Mouse (Mus musculus) heart, adult 11 months (tissue): ENCODE results near the gene Agbl4.
A peak's percentile ranks its signal among the peaks of the same experiment; 100 is the strongest.

ENCODE experiments used
- DNase-seq: peaks from one replicate; pipeline ENCODE4 v3.0.0; 2022

Gene Agbl4

GRCm38 (mm10) chr4:111403243-111403642 lies 1005.8 kb downstream of the Agbl4 start:
- DNase-seq = no peak

GRCm38 (mm10) chr4:111410731-111411130 lies 1013.3 kb downstream of the Agbl4 start:
- no peak for DNase-seq

DNA sequence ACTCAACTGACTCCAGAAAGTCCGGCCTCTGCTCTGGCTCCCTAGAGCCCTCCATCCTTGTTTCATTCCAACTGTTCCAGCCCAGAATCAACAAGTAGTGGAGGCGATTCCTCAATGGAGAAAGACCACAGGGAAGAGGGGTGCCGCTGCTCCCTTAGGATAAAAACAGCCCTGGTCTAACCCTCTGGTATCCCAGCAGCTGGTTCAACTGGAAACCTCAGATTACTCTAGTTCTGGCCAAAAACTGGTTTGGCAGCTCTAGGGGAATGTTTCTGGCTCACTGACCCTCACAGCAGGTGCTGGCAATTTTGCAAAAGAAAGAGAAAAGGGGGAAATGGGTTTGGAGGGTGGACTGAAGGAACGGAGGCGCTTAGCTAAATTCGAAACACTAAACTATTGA lies 1016.9 kb downstream of the Agbl4 start:
- peak; percentile 94 for DNase-seq

DNA sequence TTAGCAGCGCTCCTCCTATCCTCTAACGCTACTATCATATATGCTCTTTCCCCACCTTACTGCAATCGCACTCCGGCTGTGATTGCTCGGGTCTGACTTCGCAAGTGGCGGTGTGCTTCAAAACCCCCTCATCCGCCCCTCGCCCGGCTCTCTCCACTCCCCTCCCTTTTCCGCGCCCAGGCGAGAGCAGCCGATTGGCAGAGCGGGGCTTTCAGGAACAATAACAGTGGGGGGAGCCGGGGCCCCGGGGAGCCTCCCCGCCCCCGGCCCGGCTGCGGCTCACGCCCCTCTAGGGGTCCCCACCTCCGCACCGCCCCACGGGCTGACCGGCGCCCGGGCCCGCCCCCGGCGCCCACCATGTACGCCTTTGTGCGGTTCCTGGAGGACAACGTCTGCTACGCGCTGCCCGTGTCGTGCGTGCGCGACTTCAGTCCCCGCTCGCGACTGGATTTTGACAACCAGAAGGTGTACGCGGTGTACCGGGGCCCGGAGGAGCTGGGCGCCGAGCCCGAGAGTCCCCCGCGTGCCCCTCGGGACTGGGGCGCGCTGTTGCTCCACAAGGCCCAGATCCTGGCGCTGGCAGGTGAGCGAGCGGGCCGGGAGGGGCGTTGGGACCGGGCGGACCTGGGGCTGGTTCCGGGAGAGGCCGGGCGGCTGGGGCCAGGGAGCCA lies 1017.5 kb downstream of the Agbl4 start, which contains the start of gene Bend5:
Gene Bend5 (plus strand): TSS at position 189 of the 671 bp plus-strand sequence.
- DNase-seq = peak; percentile 98

DNA sequence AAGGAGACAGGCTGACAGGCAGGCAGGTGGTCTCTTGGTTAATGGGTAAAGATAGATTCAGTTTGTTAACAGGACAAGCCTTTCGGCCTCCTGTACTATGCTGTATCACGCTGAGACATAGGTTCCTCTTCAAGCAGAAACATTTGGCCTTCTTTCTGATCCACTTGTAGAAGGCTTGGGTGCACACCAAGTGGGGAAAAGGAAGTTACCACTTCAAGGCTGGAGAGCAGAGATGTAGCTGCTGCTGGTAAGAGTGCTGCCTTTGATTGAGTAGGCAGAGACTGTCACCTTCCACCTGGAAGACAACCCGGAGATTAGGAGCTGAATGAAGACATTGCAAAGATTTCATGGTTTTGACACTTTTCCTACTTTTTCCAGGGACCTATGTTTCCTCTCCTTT lies 1018.7 kb downstream of the Agbl4 start:
- peak; percentile 64 for DNase-seq

- DNase-seq = peak; percentile 76
These were observed 1019.1 kb downstream of the Agbl4 start for GRCm38 (mm10) chr4:111416551-111416950.

- peak; percentile 60 for DNase-seq
These were observed 1020.3 kb downstream of the Agbl4 start for GRCm38 (mm10) chr4:111417716-111418115.

DNA sequence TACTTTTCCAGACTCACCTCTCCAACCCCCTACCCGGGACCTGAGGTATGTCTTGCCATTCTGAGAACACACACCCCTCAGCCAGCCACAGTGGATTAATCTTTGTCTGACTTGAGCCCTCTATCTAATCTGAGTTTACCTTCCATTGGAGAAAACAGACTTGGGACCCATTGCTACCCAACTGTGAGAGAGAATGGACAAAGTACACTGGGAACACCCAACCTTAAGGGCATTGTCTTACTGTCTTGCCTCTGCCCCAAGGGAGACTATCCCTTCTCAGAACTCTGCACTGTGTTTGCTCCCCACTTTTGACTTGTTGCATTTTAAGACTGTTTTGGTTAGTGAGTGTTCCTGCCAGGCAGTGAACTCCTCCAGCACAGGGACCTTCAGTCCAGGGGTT lies 1022.0 kb downstream of the Agbl4 start:
- DNase-seq = peak; percentile 73

DNA sequence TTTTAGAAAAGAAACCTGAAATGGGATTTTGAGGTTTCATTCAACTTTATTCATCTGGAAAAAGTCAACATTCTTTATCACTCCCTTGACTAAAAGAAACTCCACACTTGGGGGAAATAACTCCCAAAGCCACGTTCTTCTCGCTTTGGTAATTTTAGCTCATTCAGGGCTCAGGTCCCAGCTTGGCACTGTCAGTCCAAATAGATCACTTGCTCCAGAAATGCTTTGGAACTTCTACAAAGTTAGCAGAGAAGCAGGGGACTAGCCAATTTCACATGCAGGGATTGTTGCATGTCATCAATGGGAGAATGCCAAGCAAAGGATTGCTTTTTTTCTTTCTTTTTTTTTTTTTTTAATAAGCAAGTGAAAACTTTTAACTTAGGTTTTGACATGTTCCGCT lies 1022.6 kb downstream of the Agbl4 start:
- peak; percentile 93 for DNase-seq

DNA sequence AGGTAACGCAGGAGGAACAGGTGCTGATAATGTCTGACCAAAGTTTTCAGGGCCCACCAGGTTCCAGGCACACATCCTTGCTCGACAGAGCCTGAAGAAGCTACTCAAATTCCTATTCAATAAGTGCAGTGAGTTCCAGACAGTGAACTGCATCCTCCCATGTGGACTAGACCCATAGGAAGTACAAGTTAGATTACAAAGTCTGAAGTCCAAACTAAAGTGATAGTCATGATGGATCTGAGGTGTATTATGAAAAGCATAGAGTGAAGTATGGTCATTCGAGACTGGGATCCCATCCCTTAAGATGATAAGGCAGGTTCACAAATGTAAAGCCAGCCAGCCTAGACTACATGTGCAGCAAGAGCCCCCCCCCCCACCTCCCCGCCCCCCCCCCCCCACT lies 1023.5 kb downstream of the Agbl4 start:
- DNase-seq = peak; percentile 16

GRCm38 (mm10) chr4:111421785-111422184 lies 1024.3 kb downstream of the Agbl4 start:
- DNase-seq = peak; percentile 54

DNA sequence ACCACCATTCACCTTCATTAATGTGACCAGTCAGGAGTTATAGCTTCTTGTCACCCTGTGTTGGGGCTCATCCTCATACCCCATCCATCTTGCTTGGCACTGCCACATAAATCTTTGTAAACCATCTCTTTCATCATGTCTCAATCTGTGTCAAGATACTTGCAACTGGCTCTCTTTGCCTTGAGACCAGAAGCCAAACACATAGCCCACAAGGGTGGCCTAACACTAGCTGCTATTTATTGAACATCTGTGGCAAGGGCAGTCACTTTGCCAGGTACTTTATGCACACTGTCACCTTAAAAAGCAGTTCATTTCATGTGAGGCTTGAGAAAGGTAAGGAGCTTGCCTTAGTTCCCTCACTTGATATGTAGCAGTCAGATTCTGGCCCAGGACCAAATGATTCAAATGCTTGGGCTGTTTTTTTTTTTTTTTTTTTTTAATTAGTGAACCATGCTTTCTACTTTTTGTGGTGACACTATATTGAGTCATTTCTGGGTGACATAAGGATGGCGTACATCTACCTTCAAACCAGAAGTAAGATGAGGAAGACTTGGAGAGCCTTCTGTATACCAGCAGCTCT lies 1027.0 kb downstream of the Agbl4 start:
- peak; percentile 51 for DNase-seq

GRCm38 (mm10) chr4:111425170-111425569 lies 1027.7 kb downstream of the Agbl4 start:
- DNase-seq = peak; percentile 88

DNA sequence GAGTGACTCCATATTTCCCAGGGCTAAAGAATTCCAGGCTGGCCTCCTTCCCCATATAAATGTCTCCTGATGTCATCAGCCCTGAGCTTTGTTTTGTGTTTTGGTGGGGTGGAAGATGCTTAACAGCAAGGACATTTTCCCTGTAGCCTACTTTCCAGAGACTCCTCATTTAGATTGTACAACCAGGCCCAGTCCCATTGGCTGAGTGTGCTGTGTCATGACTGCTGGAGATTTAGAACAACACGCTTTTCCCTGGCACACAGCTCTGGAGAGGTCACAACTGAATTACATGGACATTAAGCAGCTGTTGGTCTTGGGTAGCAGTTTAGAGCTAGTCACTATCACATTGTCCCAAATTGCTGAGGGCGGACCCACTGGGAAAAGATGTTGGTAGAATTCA lies 1033.7 kb downstream of the Agbl4 start:
- DNase-seq = peak; percentile 97

DNA sequence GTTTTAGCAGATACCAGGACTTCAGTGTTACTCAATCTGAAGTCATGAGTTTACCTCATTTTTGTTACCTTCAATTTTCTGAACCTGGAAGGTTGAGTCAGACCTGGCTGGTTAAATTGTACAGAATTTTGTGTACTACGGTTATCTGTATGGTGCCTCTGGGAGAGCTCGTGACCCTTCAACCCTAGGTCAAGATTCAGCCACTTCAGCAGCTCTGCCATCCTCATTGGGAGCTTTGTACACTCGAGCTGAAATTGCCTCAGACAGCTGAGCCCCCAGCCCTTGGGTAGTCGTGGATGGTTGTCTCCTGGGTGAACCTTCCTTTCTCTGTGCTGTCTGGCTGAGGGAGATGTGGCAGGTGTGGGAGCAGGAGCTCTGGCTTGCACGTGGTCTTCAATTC lies 1034.6 kb downstream of the Agbl4 start:
- peak; percentile 78 for DNase-seq

- DNase-seq = no peak
These were observed 1035.0 kb downstream of the Agbl4 start for GRCm38 (mm10) chr4:111432417-111432816.

- no peak for DNase-seq
These were observed 1044.2 kb downstream of the Agbl4 start for GRCm38 (mm10) chr4:111441709-111442108.

DNA sequence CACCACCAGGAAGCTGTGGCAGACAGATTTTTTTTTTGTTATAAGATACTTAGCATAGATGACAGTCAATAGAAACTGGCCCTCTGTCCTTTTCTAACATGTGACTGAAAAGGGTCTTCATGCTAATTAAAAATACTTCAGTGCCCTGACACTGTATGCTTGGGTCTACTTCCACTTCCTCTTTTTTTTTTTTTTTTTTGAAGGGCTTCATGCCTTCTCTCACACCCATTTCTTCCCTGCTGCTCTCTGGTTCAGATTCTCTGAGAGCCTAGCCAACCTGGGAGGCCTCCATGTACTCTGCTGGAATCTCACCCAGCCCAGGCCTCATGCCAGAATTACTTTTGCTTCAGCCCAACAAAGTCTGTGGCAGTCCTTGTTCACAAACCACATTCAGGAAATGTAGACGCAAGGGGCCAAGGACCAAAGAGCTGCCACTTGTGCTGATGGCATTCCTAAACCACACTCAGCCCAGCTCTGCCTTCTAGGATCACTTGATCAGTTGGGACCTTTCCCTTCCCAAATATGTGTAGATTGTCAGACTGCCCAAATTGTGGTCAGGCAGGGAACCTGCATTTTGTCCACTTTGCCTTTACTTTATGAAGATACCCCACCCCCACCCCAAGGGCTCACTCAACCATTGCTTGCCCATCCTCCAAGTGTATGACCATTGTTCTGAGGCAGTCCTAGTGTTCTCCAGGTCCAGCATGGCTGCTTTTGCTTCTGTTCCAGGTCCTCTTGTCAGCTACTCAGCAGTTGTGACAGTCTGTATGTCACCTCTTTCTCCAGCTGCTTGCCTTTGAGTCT lies 1045.2 kb downstream of the Agbl4 start:
- DNase-seq = peak; percentile 94

DNA sequence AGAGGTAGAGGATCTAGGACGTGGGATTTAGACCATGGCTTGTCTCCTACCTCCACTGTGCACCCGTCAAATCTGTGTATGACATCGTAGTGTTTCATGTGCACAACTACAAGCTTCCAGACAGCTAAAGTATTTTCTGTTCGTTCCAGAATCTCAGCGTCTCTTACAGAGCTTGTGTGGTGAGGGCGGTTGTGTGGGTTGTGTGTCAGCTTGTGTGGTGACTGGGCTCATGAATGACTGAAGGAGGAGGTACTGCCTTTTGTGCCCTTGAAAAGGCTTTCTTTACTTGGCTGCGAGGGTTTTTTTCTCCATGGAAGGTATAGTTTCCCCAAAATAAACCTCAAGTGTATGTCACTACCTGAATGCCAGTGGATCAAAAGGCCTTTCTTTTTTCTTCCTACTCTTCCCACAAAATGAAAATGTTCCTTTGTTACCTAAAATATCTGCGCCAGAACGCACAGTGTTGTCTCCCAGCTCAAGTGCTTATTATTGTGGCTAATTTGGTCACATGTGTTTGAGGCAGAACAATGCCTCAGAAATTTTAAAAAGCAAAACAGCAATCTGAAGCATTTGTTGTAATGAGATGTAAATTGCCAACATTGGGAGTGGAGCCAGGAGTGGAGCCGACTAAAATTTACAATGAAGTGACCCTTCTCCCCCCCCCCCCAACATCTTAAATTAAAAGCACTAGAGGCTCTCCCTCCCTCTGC lies 1046.6 kb downstream of the Agbl4 start:
- no peak for DNase-seq

DNA sequence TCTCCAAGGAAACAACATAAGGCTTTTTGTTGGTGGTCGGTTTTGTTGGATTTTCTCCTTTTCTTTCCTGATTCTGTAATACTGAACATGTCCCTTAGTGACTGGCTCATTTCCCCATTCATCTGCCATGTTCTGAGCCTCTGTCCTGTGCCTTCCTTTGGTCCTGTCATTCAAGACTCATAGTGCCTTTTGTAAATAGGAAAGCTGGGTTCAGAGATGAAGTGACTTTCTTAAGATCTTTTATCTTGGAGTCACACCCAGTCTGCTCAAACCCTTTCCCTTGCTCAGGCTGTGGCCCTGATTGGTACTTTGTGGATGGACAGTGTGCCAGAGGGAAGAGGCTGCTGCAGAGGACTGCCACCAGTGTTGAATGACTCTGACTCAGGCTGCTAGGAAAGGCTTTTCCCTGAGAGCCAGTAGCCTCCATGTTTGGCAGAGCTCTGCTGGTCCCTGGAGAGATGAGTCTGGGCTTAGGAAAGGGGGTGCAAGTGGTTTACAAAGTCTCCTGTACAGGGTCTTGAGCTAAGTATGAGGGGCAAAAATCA lies 1047.2 kb downstream of the Agbl4 start:
- DNase-seq = no peak

DNA sequence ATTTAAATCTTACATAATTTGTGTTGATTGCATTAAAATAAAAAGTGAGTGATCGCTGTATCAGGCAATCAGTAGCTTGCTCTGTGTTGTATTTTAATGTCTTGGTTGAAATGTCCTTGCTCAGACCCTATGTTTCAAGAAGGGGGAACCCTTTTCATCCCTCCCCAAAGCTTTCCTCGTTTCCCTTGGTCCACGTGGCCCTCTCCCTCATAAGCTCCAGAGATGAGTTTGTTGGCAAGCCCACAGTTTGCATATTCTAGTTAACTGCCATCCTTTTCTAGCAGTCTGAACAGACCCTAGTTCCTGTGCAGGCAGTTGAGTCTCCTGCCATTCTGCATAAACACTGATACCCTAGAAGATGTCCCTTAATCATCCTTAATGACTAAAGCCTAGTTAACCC lies 1050.5 kb downstream of the Agbl4 start:
- DNase-seq = no peak

DNA sequence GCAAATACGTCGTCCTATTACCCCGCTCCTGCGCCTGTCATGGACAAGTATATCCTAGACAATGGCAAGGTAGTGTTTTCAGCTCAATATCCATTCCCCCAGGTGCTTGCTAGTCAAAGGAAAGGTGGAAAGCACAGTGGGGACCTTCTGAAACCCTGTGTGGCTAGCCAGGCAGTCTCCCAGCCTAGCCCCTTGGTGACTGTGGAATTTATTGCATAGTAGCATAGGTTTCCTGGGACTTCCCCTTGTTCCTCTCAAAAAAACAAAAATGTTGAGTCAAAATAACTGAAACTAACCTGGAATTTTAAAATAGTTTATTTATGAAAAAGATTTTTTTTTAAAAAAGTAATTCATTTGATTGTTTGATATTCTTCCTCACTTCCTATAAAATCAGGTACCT lies 1051.1 kb downstream of the Agbl4 start:
- no peak for DNase-seq
